Mouse (Mus musculus): ENCODE measurements at regions not wholly inside any gene's neighbourhood (a gene's known extent, or its start where the extent isn't known, plus 50 kb on each side); places are given as distances from the start of the nearest gene placed in this dataset.

DNA sequence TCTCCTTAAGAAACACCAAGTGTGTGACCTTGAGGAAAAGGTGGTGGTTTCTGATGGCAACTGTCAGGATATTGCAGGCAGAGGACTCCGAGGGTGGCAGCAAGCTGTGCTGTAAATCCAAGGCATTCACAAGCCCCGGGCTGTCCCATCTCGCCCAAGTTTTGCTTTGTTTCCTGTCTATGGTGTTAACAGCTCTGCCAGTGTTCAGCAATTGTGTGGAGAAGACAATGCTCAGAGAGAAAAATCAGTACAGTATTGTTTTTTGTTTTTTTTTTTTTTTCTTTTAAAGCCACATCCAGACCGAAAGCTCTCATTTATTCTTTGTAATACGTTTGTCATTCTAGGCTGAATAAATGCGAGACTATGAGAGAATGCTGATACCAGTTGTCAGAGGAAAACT lies 846.5 kb downstream of the Slc4a3 start:
- DNase-seq, result no peak

DNA sequence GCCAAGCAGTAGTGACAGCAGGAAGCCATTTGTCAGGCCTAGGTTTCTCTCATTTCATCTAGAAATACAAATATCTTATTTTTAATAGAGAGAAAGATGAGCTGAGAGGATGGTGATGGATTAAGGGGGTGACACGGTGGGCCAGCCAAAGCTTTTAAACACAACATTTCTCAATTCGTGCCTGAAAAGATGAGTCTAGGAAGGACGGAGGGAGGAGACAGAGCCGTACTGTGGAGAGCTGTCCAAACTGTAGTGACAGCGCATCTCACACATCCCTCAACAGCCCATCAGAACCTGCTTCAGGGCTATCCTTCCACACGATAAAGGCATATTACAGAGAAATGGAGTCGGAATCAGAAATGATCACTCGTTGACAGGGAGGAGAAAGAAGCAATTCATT lies 848.0 kb downstream of the Slc4a3 start:
- DNase-seq, result no peak

DNA sequence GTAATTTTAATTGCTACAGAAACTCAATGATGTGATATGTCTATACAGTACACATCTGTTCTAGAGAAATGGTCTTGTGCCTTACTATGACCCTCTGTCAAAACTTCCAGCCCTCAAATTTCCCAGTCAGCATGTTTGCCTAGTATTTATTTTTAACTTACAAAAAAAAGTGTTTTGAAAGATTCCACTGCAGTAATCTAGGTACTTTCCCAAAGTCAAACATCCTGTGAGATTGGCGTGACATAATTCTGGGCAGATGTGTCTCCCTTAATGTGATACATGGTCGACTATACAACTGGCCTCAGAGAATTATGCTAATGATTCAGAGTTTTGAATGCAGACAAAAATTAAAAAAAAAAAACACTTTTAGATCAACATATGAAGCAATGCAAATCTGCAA lies 856.8 kb downstream of the Slc4a3 start:
- DNase-seq, result no peak

DNA sequence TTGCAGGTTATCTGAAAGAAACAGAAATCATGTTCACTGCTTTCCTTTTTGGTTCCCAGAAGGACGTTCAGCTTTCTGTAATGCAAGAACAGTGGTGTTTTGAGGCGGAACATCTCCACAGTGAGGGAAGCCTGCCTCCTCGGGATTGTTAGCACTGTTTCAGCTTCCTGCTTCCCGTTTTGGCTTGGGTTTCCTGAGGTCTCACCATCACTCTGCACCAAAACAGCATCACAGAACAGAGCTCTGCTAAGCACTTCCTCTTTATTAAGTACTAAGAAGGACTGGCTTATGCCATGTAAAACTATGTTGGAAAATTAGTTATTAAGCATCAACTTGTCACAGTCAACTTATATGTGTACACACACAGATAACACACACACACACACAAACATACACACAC lies 857.9 kb downstream of the Slc4a3 start:
- no peak for DNase-seq

DNA sequence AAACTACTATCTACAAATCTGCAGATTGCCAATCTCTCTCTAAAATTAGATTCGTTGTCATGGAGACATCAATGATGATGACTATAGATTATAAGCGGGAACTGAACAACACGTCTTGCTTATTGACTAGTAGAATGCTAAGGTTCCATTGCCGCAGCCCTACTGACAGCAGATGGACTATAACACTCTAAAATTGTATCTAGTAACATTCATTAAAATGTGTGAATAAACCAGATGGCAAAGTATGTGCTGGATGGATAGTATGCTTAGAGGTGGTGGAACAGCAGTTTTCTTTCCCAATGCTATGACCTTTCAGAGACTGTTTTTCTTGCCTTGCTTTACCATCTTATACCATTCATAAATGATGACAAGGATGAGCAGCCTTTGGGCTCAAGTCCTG lies 864.7 kb downstream of the Slc4a3 start:
- no peak for DNase-seq

DNA sequence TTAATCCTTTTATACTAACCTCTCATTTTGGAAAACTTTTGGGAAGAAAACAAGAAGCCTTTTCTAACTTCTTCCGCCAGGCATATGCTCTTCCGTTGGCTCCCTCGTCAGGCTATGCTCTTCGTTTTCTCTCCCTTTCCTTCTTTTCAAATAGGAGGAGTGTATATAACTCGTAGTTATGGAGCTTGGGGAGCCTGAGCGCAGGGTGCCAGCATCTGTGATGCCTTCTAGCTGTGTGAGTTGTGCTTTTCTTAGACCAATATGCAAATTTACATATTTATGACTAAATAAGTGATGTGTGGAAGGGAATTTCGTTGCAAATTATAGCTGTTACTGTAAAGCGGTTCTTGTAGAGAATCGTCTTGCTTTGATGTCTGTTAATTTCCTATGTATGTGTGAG lies 874.5 kb downstream of the Slc4a3 start:
- DNase-seq, result no peak

DNA sequence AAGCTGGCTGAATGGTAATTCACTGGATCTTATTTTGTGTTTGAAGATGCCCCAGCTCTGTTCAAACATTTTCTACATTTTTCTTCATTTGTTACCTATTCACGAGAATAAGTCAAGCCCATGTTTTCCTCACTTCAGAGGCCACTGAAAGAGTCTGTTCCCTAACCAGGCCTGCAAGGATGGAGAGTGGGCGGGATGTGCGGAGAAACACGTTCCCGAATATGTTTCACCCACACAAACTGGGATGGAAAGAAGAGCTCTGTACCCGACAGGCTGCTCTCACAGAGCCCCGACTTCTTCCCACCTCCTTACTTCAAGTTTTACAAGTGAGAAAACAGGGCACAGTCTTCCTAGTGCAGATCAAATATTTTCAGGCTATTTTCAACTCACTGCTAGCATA lies 881.4 kb downstream of the Slc4a3 start:
- no peak for DNase-seq

DNA sequence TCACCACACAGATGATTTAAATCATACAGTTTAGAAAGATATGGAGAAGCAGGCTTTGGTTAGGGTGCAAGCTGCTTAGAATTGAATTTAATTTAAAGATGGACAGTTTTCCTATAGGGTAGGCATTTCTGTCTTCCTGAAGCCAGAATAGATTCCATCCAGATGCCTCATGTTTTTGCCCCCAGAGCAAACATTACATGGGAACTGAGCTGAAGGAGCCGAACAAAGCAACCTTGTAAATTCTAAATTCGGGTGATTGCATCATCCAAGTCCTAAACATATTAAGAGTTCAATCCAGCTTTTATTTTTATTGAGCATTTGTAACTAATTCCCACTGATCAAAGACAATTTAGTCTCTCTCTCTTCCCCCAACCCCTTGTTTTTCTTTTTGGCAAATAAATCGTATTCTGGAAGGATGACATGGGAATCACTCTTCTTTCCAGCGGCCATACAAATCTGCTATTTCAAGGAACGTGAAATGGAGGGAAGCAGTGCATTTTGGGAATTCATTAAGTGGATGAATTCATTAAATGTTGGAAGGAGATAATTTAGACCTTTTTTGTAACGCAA lies 884.1 kb downstream of the Slc4a3 start:
- no peak for DNase-seq

DNA sequence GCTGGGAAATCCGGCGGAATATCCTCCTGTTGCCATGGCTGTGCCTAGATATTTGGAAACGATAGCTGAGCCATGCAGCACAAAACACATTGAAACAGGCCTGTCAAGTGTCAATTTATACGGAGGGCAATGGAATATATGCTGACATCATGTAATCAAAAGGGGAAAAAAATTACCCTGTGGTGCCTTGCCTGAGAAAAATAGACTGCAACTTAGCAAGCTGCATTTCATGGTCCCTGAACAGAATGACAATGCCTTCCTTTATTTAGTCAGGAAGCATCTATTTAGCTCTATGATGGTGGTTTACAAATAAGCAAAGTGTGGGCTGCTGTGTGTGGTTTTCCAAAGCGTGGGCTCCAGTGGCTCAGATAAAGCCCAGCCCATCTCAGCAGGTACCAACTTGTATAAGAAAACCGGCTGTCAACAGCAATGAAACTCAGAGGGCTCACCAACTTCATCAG lies 887.4 kb downstream of the Slc4a3 start:
- DNase-seq, result no peak

DNA sequence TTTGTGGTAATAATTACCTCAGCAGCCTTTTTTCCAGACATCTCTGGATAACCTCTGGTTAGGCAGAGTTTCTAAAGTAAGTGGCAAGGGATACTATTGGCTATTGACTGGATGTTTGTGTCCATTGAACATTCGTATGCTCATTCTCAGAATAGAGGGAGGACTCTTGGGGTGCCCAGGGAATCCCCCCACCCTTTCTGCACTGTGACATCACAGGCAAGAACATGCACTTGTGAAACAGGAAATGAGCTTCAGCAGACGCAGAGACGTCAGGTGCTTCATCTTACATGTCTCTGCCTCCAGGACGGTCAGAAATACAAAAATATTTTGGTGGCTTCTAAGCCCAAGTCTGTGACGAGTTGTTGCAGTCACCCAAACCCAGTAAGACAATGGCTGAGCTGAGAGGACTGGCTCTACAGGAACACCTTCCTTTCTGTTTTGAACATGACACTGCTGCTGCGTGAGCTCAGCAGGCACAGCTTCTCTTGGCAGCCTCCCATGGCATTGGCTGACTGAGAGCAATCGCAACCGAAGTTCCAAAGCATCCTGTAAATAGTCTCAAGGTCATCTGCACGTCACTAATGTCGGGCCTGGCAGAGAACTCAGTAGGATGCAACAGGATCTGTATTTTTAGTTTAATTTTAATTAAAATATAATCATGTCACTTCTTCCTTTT lies 904.6 kb downstream of the Slc4a3 start:
- DNase-seq, result peak; percentile 3

DNA sequence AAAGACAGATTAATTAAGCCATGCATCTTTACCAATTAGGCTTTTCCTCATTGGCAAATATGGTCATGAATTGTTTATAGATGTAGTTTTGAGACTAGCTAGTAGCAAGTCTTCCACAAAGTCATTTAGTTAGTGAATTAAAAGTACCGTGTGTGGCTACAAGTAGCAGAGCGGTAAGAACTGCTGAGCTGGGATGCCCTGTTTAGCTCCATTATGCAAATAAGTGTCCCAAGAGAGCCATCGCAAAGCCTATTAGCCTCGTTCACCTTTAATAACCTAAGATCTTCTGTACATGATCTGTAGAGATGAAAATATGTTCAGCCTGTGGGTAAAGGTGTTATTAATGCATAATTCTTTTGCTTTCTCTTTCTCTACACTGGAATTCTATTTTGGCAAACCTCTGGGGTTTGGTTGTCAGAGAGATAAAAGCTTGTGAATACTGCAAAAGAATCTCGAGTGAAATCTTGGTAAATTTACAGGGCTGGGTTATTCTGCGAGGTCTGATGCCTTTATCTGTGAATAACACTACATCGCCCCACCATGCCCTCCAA lies 907.2 kb downstream of the Slc4a3 start:
- no peak for DNase-seq

DNA sequence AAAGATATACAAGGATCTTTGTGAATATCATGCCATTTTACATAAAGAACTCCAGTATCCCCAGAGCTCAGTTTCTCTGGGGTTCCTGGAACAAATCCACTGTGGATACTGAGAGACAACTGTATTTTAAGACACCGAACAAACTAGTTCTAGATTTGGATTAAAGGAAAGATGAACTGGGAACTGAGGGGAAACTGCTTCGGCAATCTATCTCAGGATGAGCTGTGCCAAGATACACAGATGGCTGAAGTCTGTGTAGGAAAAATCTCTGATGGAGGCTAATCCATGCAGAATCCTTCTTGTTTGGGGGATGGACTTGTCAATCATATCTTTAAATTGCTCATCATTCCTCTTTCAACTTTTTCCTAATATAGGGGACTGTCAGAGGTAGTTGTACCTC lies 920.5 kb downstream of the Slc4a3 start:
- no peak for DNase-seq

DNA sequence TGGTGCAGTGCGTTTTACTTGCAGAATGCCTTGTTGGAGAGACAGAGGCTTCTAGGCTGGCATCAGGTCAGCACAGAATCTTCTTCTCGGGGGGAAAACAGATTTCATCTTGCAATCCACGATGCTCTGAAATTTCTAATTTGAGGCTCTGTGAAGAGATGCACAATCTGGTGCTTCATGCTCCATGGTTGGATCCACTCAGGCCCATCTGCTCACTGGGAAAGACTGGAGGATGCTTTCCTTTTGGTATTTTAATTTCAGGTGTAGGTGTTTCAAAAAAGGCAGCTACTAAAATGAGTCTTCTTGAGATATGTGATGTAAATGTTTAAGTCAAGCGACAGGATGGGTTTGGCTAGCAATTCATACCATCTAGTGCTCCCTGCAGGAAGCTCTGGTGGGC lies 938.1 kb downstream of the Slc4a3 start:
- no peak for DNase-seq

DNA sequence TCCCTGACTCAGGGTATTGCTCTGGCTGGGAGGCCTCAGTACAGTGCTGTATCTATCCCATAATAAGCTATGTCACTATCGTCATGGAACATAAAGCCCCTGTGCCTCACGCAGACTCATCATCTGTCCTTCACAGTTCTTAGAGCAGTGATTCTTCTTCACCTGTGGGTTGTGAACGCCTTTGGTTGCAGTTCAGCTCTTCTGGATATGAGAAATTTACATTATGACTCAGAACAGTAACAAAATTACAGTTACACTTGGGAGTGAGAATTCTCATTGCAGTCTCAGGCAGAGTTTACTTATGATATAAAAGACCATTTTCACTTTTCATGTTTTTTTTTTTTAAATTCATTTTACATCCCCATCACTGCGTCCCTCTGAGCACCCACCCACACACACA lies 941.4 kb downstream of the Slc4a3 start:
- no peak for DNase-seq

DNA sequence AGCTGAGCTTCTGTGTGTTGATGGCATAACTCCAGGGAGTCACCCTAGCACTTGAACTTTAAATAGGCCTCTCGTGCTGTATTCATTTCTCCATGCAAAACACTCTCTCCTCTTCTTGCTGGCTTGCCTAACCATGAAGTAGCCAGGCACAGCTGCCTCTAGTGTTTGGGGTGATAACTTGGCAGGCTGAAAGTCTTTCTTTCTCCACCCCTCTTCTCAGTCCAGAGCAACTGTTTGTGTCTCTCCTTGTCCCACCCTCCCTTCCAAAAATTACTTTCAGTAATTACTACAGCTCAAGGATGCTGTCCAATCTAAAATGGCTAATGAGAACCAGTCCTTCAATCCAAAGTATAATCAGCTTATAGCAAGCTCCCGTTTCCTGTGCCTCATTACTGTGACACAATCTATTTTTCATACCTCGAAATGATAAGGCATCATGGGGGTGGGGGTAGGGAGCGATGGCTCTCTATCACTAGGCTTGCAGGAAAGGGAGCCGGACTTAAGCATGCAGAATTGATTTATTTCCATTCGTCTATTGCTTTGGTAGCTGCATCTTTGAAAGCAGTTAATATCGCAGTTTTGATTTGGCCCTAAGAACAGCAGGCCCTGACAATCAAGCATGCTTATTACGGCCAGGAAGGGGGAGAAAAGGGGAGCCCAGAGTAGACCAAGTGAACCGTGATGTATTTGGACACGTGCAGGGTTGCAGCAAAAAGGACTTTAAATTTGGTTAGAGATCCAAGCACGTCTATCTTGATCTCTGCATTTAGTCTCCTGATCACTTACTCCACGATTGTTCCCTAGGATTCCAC lies 943.8 kb downstream of the Slc4a3 start:
- DNase-seq, result no peak

DNA sequence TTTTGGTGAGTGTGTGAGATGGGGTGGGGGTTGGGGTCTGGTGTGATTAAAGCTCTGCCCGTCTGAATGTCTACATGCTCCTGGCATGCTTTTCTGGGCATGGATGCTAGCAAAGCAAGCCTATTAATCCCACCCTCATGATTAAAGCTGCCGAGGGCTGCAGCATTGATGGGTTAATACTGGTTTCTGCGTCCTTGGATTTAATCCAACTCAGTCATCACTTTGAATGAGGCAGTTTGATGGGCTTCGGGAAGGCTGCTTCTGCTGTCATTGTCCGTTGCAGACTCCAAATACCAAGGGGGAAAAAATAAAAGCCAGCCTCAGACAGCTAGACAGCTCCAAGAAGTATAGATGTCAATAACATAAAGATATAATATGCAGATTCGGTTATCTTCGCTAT lies 944.7 kb downstream of the Slc4a3 start:
- DNase-seq, result no peak

DNA sequence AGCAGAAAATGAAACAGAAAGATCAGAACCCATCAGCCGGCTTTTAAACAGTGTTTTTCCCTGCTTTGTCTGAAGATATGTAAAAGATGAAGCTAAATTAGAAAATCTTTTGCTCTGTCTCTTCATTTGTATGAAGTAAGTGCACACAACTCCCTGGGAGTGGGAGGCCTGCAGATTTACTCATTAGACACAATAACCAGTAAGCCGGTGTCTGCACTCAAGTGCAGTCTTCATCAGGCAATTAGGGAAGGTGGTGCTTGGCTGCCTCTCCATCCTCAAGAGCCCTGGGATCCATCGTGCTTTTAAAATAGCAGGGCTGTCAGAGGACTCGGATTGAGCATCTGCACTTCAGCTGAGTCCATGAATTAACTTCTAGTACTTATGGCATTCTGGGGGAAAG lies 945.1 kb downstream of the Slc4a3 start:
- DNase-seq, result no peak

DNA sequence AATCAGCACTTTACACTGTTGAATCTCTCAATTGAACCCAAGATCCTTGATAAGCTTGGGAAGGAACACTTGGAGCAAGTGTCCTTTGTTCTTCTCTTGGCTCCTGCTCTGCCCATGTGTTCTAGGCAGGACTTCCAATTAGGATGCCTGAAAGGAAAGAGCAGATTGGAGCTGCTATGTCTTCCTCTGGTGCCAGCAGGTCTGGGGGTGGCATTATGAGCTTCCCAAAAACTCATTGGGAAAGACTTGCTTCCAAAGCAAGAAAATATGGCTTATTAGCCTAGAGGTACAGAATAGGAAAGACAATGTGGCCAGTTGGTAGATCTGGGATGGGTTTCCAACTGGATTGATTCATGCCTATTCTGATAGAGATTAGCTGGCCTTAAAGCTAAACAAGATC lies 959.1 kb downstream of the Slc4a3 start:
- no peak for DNase-seq

DNA sequence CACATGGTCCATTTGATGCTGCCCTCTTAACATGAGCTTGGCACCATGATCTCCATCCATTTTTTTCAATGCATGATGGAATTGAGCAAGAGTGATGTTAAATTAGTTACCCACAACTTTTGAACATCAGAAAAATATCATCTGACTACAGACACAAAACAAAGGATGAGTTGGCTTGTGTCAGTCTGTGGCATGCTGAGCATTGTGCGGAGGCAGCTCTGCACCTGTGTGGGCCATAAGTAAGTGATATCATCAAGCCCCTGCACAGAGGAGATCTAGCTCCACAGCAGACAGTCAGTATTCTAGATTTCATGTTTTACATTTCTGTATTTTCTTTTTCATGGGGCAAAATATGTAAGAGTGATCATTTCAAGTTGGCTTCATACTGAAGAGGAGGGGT lies 962.8 kb downstream of the Slc4a3 start:
- no peak for DNase-seq

DNA sequence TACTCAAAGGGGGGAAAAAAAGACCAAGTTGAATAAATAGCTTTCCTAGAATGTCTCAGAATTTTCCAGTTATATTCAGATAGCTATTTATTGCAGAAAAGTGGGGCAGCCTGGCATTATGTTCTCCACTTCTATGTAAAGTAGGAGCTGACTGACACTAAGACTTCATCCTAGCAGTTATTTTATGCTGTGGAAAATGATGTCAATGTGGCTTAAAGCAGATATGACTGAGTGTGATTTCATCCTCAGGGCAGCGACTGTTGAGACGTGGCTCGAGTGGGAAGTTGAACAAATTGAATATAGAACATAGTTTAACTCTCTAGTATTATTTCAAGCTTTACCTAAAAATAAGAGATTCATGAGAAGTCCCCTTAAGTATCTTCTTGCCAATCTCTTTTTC lies 963.4 kb downstream of the Slc4a3 start:
- no peak for DNase-seq

DNA sequence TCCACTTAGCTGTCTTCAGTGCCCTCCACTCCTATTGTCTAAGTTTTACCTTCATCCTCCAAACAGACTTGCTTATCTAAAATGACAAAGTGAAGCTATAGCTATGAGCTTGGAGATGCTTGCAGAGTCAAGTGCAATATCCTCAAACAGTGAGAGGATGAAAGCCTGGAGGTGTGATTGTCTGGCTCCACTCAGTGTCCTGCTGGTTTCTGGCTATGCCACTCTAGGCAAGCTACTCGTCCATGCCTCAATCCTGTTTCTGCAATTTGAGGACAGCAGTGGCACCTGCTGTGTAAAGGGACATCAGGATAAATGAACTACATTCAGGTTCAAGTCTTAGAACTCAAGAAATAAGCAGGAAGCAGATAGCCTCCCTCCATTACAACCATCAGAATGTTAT lies 966.1 kb downstream of the Slc4a3 start:
- DNase-seq, result no peak

DNA sequence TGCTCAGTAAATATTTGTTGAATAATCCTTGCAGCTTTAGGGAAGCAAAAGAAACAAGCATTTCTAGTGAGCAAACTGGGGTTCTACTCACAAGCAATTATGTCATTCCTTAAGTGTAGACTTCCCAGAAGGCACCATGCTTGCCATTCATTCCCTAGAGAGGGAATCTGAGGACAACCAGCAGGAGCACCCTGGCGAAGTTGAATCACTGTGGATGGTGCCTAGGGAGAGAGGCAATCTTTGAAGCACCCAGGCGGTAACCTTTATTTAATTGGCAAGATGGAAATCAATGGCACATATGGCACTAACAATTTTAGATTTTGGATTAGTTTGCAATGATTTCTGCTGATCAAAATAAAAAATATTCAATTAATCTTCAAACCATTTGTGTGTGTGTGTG lies 967.4 kb downstream of the Slc4a3 start:
- DNase-seq, result no peak

DNA sequence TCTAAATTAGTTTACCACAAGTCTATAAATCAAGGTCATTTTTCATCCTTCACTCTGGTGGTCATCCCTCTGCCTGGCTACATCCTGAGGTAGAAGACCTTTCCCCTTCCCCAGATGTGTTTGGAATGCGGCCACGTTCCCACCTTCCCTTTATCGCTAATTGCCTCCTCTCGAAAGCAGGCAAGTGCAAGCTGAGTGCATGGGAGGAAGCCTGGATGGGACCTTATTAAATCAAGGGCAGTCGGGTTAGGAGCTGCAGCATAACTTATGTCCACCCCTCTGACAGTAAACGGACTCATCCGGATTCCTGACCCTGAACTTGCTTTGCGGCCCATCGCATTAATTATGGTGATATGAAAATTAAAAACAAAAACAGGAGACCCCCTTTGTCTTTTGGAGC lies 983.5 kb downstream of the Slc4a3 start:
- DNase-seq, result no peak

DNA sequence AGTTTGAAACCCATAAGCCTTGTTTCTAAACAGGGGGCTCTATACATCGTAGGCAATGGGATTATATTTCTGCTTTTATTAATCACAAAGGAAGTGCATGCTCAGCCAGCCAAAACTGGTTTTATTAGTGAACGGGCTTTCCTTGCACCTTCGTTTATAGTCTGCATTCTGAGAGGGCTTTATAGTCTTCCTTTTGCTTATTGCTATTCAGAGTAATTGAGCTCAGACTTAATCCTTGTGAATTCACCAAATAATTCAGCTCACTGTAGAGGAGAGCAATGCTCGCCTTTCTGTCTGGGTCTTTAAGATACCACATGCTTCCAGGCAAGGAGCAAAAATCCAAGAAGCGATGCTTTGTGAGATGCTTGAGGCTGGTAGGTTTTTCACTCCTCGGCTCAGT lies 984.3 kb downstream of the Slc4a3 start:
- DNase-seq, result no peak

Measured in cerebellum, adult 11 months (tissue).